Mouse (Mus musculus) limb, embryonic 11.5 days (tissue): Measurements from ENCODE around the gene Slc22a15. TPM values are rescaled to one million over a fixed set of nuclear protein-coding genes. Genes with fewer than 3 reads are reported as not detected.

Experiments
- ATAC-seq: fragments of 200-750 bp; cut with Nextera tagmentation; 2 replicates; pipeline ENCODE4 v1.8.0; 2017; ENCODE audit warnings: low read depth; ENCODE audit not compliant: insufficient number of reproducible peaks, low FRiP score, low TSS enrichment
- DNase-seq: peaks from one replicate; pipeline ENCODE4 v3.0.0-alpha.2; 2015; ENCODE audit warnings: low spot score
- H3K27ac ChIP-seq: fragments of 300-500 bp; sonication (generic); replicated peaks from 2 replicates; pipeline ENCODE4 v1.5.1; 2014; ENCODE audit warnings: low read depth, mild to moderate bottlenecking, low read length
- H3K27me3 ChIP-seq: fragments of 300-500 bp; sonication (generic); 2 replicates; pipeline ENCODE4 v1.6.1; 2014; ENCODE audit warnings: mild to moderate bottlenecking, low read length, mixed read lengths; ENCODE audit not compliant: control insufficient read depth, insufficient read depth
- H3K36me3 ChIP-seq: fragments of 300-500 bp; sonication (generic); 2 replicates; pipeline ENCODE4 v1.6.1; 2014; ENCODE audit warnings: mild to moderate bottlenecking, low read length, moderate library complexity, mixed read lengths; ENCODE audit not compliant: control insufficient read depth, insufficient read depth
- H3K4me1 ChIP-seq: fragments of 300-500 bp; sonication (generic); 2 replicates; pipeline ENCODE4 v1.6.1; 2014; ENCODE audit warnings: low read length, mixed read lengths; ENCODE audit not compliant: control insufficient read depth, insufficient read depth
- H3K4me2 ChIP-seq: fragments of 300-500 bp; sonication (generic); 2 replicates; pipeline ENCODE4 v1.6.1; 2014; ENCODE audit warnings: low read depth, mild to moderate bottlenecking, moderate library complexity; ENCODE audit not compliant: severe bottlenecking
- H3K4me3 ChIP-seq: fragments of 300-500 bp; sonication (generic); 2 replicates; pipeline ENCODE4 v1.5.1; 2014; ENCODE audit warnings: low read depth, low read length
- H3K9ac ChIP-seq: fragments of 300-500 bp; sonication (generic); 2 replicates; pipeline ENCODE4 v1.6.1; 2014; ENCODE audit warnings: mild to moderate bottlenecking, low read length
- H3K9me3 ChIP-seq: fragments of 300-500 bp; sonication (generic); 2 replicates; pipeline ENCODE4 v1.6.1; 2016; ENCODE audit warnings: low read length; ENCODE audit not compliant: control insufficient read depth
- WGBS: fragments of 180-500 bp; shearing (Covaris S2); extraction: QIAGEN DNeasy Blood & Tissue Kit; methylation state at CpG from one replicate; pipeline ENCODE4 v1.1.7; 2014; 5-methylcytosine and 5-hydroxymethylcytosine counted together
- polyA plus RNA-seq: library from polyadenylated mRNA; unstranded; fragments of >200 nt; fragmentation: Nextera tagmentation; extraction: Ambion mirVana; gene quantifications from 2 replicates; pipeline ENCODE4 v1.2.1, GENCODE M21; 2014

The Slc22a15 gene
- polyA plus RNA-seq, 1 experiment from 2014 or later, result 3.2 TPM

GRCm38 (mm10) chr3:101907049-101907448 lies 17.2 kb downstream of the Slc22a15 start:
- WGBS, result 58% methylated on average over 2 of the region's 2 CpGs
- Histone ChIP-seq H3K27ac (no peak overlapping the region), H3K4me3 (no peak overlapping the region), H3K27me3 (no peaks in the 10 kb centered on the region), H3K9me3 (no peaks in the 10 kb centered on the region), H3K4me1 (peaks cover 12% of the 10 kb centered on the region; the same call in 1 of the 2 replicates), H3K9ac (no peak overlapping the region), H3K36me3 (no peaks in the 10 kb centered on the region), H3K4me2 (no peak overlapping the region)
- DNase-seq (no peak), ATAC-seq (no peak)

GRCm38 (mm10) chr3:101904776-101905175 lies 19.5 kb downstream of the Slc22a15 start:
- Histone ChIP-seq H3K36me3 (no peaks in the 10 kb centered on the region), H3K27me3 (no peaks in the 10 kb centered on the region), H3K9ac (no peak overlapping the region), H3K4me3 (no peak overlapping the region), H3K9me3 (no peaks in the 10 kb centered on the region), H3K27ac (no peak overlapping the region), H3K4me2 (no peak overlapping the region), H3K4me1 (peaks cover 14% of the 10 kb centered on the region; the same call in 1 of the 2 replicates)
- WGBS, result 85% methylated on average over 7 of the region's 7 CpGs
- ATAC-seq, result no peak
- no peak for DNase-seq

GRCm38 (mm10) chr3:101903091-101903490 lies 21.2 kb downstream of the Slc22a15 start:
- Histone ChIP-seq H3K27ac (no peak overlapping the region), H3K9me3 (no peaks in the 10 kb centered on the region), H3K27me3 (no peaks in the 10 kb centered on the region), H3K4me2 (no peak overlapping the region), H3K4me3 (no peak overlapping the region), H3K9ac (no peak overlapping the region), H3K36me3 (no peaks in the 10 kb centered on the region), H3K4me1 (peaks cover 14% of the 10 kb centered on the region; the same call in 1 of the 2 replicates)
- DNase-seq, result no peak
- no peak for ATAC-seq
- 48% methylated on average over 5 of the region's 5 CpGs for WGBS

GRCm38 (mm10) chr3:101902344-101902743 lies 21.9 kb downstream of the Slc22a15 start:
- ATAC-seq (no peak), DNase-seq (no peak)
- WGBS, result 28% methylated on average over 7 of the region's 7 CpGs
- Histone ChIP-seq H3K27me3 (no peaks in the 10 kb centered on the region), H3K36me3 (no peaks in the 10 kb centered on the region), H3K4me1 (peaks cover 14% of the 10 kb centered on the region; the same call in 1 of the 2 replicates), H3K9me3 (no peaks in the 10 kb centered on the region), H3K4me2 (no peak overlapping the region), H3K4me3 (no peak overlapping the region), H3K27ac (no peak overlapping the region), H3K9ac (no peak overlapping the region)

GRCm38 (mm10) chr3:101897377-101897974 lies 26.8 kb downstream of the Slc22a15 start:
- Histone ChIP-seq H3K27ac (no peak overlapping the region), H3K4me2 (no peak overlapping the region), H3K9ac (no peak overlapping the region), H3K36me3 (no peaks in the 10 kb centered on the region), H3K4me3 (no peak overlapping the region), H3K27me3 (no peaks in the 10 kb centered on the region), H3K4me1 (0 out of 2 replicates have a peak, but pooled peaks cover 7% of the 10 kb centered on the region), H3K9me3 (no peaks in the 10 kb centered on the region)
- 91% methylated on average over 15 of the region's 15 CpGs for WGBS
- no peak for DNase-seq
- no peak for ATAC-seq

- H3K36me3 ChIP-seq, result no peaks in the 10 kb centered on the region
- H3K4me2 ChIP-seq, result no peak overlapping the region
- no peaks in the 10 kb centered on the region for H3K27me3 ChIP-seq
- no peak overlapping the region for H3K4me3 ChIP-seq
- H3K9ac ChIP-seq, result no peak overlapping the region
- WGBS, result 25% methylated on average over 9 of the region's 9 CpGs
- DNase-seq (peak; percentile 82), ATAC-seq (no peak)
- H3K27ac ChIP-seq, result no peak overlapping the region
- 0 out of 2 replicates have a peak, but pooled peaks cover under 1% of the 10 kb centered on the region for H3K4me1 ChIP-seq
- H3K9me3 ChIP-seq, result no peaks in the 10 kb centered on the region
These were observed 27.4 kb downstream of the Slc22a15 start for GRCm38 (mm10) chr3:101896893-101897292.

GRCm38 (mm10) chr3:101895376-101895910 lies 28.8 kb downstream of the Slc22a15 start:
- H3K36me3 ChIP-seq, result no peaks in the 10 kb centered on the region
- 80% methylated on average over 7 of the region's 7 CpGs for WGBS
- H3K4me3 ChIP-seq, result no peak overlapping the region
- DNase-seq (no peak), ATAC-seq (no peak)
- H3K27ac ChIP-seq, result no peak overlapping the region
- no peak overlapping the region for H3K9ac ChIP-seq
- H3K4me1 ChIP-seq, result no peaks in the 10 kb centered on the region
- no peaks in the 10 kb centered on the region for H3K9me3 ChIP-seq
- no peaks in the 10 kb centered on the region for H3K27me3 ChIP-seq
- no peak overlapping the region for H3K4me2 ChIP-seq

- no peaks in the 10 kb centered on the region for H3K27me3 ChIP-seq
- DNase-seq (no peak), ATAC-seq (no peak)
- H3K27ac ChIP-seq, result no peak overlapping the region
- no peaks in the 10 kb centered on the region for H3K36me3 ChIP-seq
- no peak overlapping the region for H3K9ac ChIP-seq
- H3K4me3 ChIP-seq, result no peak overlapping the region
- H3K4me2 ChIP-seq, result no peak overlapping the region
- no peaks in the 10 kb centered on the region for H3K9me3 ChIP-seq
- WGBS, result 83% methylated on average over 3 of the region's 3 CpGs
- H3K4me1 ChIP-seq, result no peaks in the 10 kb centered on the region
These were observed 38.7 kb downstream of the Slc22a15 start for GRCm38 (mm10) chr3:101885591-101885990.
